Mouse (Mus musculus) brain, embryonic 14.5 days (tissue): ENCODE results near the gene Olfr545.

Experiments used
- CTCF ChIP-seq: fragments of 200-500 bp; IDR thresholded peaks from 2 replicates; pipeline ENCODE4 v1.5.1; 2012; ENCODE audit warnings: inconsistent platforms, mild to moderate bottlenecking, moderate library complexity, borderline replicate concordance; ENCODE audit not compliant: insufficient read depth, insufficient read length; ENCODE audit errors: extremely low read depth
- POLR2A ChIP-seq: fragments of 200-500 bp; IDR thresholded peaks from 2 replicates; pipeline ENCODE4 v1.6.1; 2012; ENCODE audit warnings: mild to moderate bottlenecking, inconsistent platforms, borderline replicate concordance; ENCODE audit not compliant: poor library complexity, insufficient read depth, insufficient read length, severe bottlenecking; ENCODE audit errors: extremely low read depth

GRCm38 (mm10) chr7:102478926-102479325 lies 20.4 kb downstream of the Olfr545 start:
- TF ChIP-seq CTCF (no peak), POLR2A (no peak)
